ENCODE assay signal across 10 mouse cellular contexts in genomic region chr9:120054545-120055277, GRCm38 (mm10). TPM values are rescaled to one million over a fixed set of nuclear protein-coding genes. Genes with fewer than 3 reads are reported as not detected.
DNase-seq lines count a peak whose midpoint lies in the region; ATAC-seq lines count a peak whose summit lies in the region.
"Had no signal": no experiment of that assay in that cellular context is flagged by ENCODE, and none has a peak within 500 bp of the region (broad histone marks: within the 10 kb centered on the region; RNA-seq: fewer than 3 reads in every experiment).

No protein-coding gene starts in this region.

- no peak overlapping the region for H3K4me3 ChIP-seq in midbrain, embryonic 13.5 days (replicated peaks)
- no peak overlapping the region for H3K4me3 ChIP-seq in midbrain, embryonic 16.5 days (ENCODE audit: low read depth, low read length)
- H3K4me3 ChIP-seq: embryonic facial prominence, embryonic 15.5 days had no signal

- WGBS in midbrain, embryonic 13.5 days = 34% methylated on average over 8 of the region's 8 CpGs
- WGBS in midbrain, embryonic 16.5 days = 41% methylated on average over 8 of the region's 8 CpGs

- H3K4me1 ChIP-seq in midbrain, embryonic 13.5 days (replicated peaks) = no peaks in the 10 kb centered on the region
- H3K4me1 ChIP-seq in midbrain, embryonic 16.5 days (ENCODE audit: control insufficient read depth, insufficient read depth, low read length) = no peaks in the 10 kb centered on the region

- 0 out of 2 replicates have a peak, but pooled peaks have one; percentile 45 for ATAC-seq in midbrain, embryonic 13.5 days
- no peak for ATAC-seq in midbrain, embryonic 16.5 days

- H3K36me3 ChIP-seq in midbrain, embryonic 13.5 days = no peaks in the 10 kb centered on the region
- H3K36me3 ChIP-seq in midbrain, embryonic 16.5 days (ENCODE audit: control insufficient read depth, insufficient read depth, low read length) = no peaks in the 10 kb centered on the region
- H3K36me3 ChIP-seq: embryonic facial prominence, embryonic 15.5 days had no signal

- no peak overlapping the region for H3K9ac ChIP-seq in midbrain, embryonic 13.5 days (replicated peaks)
- no peak overlapping the region for H3K9ac ChIP-seq in midbrain, embryonic 16.5 days (ENCODE audit: low read depth, low read length)
- H3K9ac ChIP-seq: embryonic facial prominence, embryonic 15.5 days had no signal

- H3K4me2 ChIP-seq in midbrain, embryonic 13.5 days (replicated peaks) = no peak overlapping the region
- H3K4me2 ChIP-seq in midbrain, embryonic 16.5 days (ENCODE audit: low read length) = no peak overlapping the region
- H3K4me2 ChIP-seq: embryonic facial prominence, embryonic 15.5 days had no signal

- H3K9me3 ChIP-seq in midbrain, embryonic 13.5 days = no peaks in the 10 kb centered on the region
- no peaks in the 10 kb centered on the region for H3K9me3 ChIP-seq in midbrain, embryonic 16.5 days (replicated peaks; ENCODE audit: control insufficient read depth, low read length, poor library complexity, severe bottlenecking)
- H3K9me3 ChIP-seq: embryonic facial prominence, embryonic 15.5 days had no signal

- no peak overlapping the region for H3K27ac ChIP-seq in midbrain, embryonic 13.5 days
- no peak overlapping the region for H3K27ac ChIP-seq in midbrain, embryonic 16.5 days (ENCODE audit: low read length)
- H3K27ac ChIP-seq: embryonic facial prominence, embryonic 15.5 days had no signal

- DNase-seq in cerebellum, postnatal 14 days = peak; percentile 15 to 17
- DNase-seq in cerebellum, adult 11 months = no peak
- peak; percentile 90 for DNase-seq in layer of hippocampus, adult 9-11 months
- DNase-seq in retina, postnatal 1 day = peak; percentile 19
- DNase-seq in adrenal gland, postnatal 36 days = no peak
- DNase-seq in gastrocnemius, adult 18-20 months (ENCODE audit: low spot score) = no peak

- no peaks in the 10 kb centered on the region for H3K27me3 ChIP-seq in midbrain, embryonic 13.5 days
- no peaks in the 10 kb centered on the region for H3K27me3 ChIP-seq in midbrain, embryonic 16.5 days (ENCODE audit: control insufficient read depth, insufficient read depth, low read depth, low read length)
- H3K27me3 ChIP-seq: embryonic facial prominence, embryonic 15.5 days had no signal

RNA-seq across cellular contexts. Expression of gene Cx3cr1, which starts 15.0 kb away (rescaled TPM):
- 6.1 and 6.6 TPM in 2 replicates for polyA plus RNA-seq in midbrain, embryonic 13.5 days (2015; fragmentation: Nextera tagmentation; extraction: Ambion mirVana)
- polyA plus RNA-seq in midbrain, embryonic 16.5 days (2015; fragmentation: Nextera tagmentation; extraction: Ambion mirVana) = 7.6 and 8.0 TPM in 2 replicates
- 1 to 10 TPM; 3.4 to 6.8 TPM for total RNA-seq in adrenal gland, postnatal 36 days (2021)
- total RNA-seq in gastrocnemius, adult 18-20 months (2021) = under 1 TPM in 1 of 2 experiments, not detected in 1; 0.21 TPM

RNA-seq across cellular contexts. Expression of gene Xirp1, which starts 31.3 kb away (rescaled TPM):
- polyA plus RNA-seq in midbrain, embryonic 13.5 days (2015; fragmentation: Nextera tagmentation; extraction: Ambion mirVana) = 0.03 TPM in 1 of 2 replicates, not detected in the other
- polyA plus RNA-seq in midbrain, embryonic 16.5 days (2015; fragmentation: Nextera tagmentation; extraction: Ambion mirVana) = not detected in 2 replicates
- under 1 TPM; 0.33 to 0.53 TPM for total RNA-seq in adrenal gland, postnatal 36 days (2021)
- total RNA-seq in gastrocnemius, adult 18-20 months (2021) = 100 to 1,000 TPM in 1 of 2 experiments, 10 to 100 TPM in 1; 81.3 to 590 TPM

RNA-seq across cellular contexts. Expression of gene Ccr8, which starts 37.2 kb away (rescaled TPM):
- polyA plus RNA-seq in midbrain, embryonic 13.5 days (2015; fragmentation: Nextera tagmentation; extraction: Ambion mirVana) = not detected in 2 replicates
- polyA plus RNA-seq in midbrain, embryonic 16.5 days (2015; fragmentation: Nextera tagmentation; extraction: Ambion mirVana) = not detected in 2 replicates
- total RNA-seq in adrenal gland, postnatal 36 days (2021) = not detected
- not detected for total RNA-seq in gastrocnemius, adult 18-20 months (2021)
- total RNA-seq: left cerebral cortex, postnatal 36 days had no signal

RNA-seq across cellular contexts. Expression of gene Slc25a38, which starts 55.5 kb away (rescaled TPM):
- polyA plus RNA-seq in midbrain, embryonic 13.5 days (2015; fragmentation: Nextera tagmentation; extraction: Ambion mirVana) = 37.2 and 39.2 TPM in 2 replicates
- polyA plus RNA-seq in midbrain, embryonic 16.5 days (2015; fragmentation: Nextera tagmentation; extraction: Ambion mirVana) = 38.0 and 43.6 TPM in 2 replicates
- total RNA-seq in adrenal gland, postnatal 36 days (2021) = 10 to 100 TPM; 23.4 to 23.8 TPM
- total RNA-seq in gastrocnemius, adult 18-20 months (2021) = 10 to 100 TPM; 11.6 to 11.7 TPM

Comparison
In these comparisons a context has a peak if more than half of its experiments do, and no peak if none do; other contexts are left out.
1. DNase-seq: peak in cerebellum, postnatal 14 days (2 of 2), layer of hippocampus, adult 9-11 months (single experiment) and retina, postnatal 1 day (single experiment); none in cerebellum, adult 11 months (single experiment), adrenal gland, postnatal 36 days (0 of 2) and gastrocnemius, adult 18-20 months (single experiment).
2. RNA of gene Xirp1, which starts 31.3 kb away (total RNA-seq): 81.3 to 590 TPM in gastrocnemius, adult 18-20 months; 0.33 to 0.53 TPM in adrenal gland, postnatal 36 days; every median in the first group is over 10 times any median in the second.